Mouse (Mus musculus) retina, embryonic 14.5 days (tissue): ENCODE results near the gene Ptprg.

Experiments used
- DNase-seq: peaks from one replicate; pipeline ENCODE4 v3.0.0-alpha.2; 2015; ENCODE audit warnings: low spot score

Ptprg gene

DNA sequence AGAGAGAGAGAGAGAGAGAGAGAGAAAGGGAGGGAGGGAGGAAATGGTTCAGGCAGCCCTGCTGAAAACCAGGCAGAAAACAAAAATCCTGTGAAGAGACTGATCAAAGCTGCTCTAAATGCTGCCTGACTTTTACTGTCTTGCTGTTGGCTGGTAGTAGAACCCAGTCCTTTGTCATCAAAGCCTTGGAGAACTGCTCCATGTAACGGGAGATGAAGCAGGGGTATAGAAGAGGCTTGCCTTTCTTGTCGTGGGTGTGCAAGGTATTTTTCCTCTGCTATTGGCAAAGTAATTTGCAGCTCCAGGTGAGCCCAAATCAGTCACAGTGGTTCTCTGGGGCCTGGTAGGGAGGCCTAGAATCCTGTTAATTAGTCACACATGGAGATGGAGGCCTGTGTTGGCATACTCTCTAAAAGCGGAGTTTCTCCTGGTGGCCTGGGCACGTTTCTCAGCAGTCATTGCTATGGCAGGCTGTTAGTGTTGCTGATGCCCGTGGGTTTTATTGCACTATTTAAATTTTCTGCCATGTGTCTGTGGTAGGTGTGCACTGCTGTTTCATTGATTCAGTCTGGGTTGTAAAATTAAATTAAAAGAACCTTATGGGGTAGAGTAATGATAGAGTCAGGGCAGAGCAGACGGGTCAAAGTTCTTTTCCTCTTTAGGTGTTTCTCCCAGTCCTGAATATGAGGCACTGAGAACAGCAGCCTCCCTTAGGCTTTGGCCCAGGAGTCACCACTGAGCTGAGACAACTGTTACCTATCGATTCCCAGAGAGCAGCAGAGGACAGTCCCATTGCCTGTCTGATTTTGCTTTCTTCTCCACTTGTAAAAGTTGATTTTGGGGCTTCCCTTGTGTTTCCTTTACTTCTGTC, 269.7 kb downstream of the Ptprg start:
- DNase-seq: no peak

DNA sequence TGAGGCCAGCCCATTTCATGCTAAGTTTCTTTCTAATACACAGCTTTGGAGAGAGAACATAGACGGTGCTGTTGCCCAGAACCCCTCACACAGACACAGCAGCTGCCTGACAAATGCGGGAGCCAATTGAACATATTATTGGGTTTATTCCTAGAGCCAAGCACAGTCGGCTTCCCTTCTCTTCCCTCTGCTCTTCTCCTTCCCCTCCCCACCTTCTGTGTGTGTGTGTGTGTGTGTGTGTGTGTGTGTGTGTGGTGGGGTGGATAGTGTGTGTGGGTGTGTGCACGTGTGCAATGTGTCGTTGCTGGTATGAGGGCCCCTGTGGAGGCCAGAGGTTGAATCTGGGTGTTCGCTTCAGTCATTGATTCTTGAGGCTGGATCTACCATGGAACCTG, 270.4 kb downstream of the Ptprg start:
- DNase-seq: no peak

DNA sequence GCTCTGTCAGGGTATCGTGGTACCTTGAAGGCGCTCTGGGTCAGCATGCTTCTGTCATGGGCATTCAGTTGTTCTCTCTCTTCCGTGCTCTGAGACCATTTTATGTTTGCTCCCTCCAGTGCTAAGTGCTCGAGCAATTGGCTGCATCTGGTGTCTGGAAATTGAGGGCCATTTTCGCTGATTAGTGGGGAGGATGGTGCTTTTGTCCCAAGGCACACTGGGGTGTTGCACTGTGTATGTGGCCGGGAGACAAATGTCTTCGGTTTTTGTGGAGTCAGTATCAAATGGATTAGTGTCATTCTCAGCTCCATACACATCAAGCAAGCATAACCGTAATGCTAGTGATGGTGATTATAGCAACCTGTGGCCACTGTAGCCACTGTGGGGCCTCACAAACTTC, 271.6 kb downstream of the Ptprg start:
- no peak for DNase-seq

DNA sequence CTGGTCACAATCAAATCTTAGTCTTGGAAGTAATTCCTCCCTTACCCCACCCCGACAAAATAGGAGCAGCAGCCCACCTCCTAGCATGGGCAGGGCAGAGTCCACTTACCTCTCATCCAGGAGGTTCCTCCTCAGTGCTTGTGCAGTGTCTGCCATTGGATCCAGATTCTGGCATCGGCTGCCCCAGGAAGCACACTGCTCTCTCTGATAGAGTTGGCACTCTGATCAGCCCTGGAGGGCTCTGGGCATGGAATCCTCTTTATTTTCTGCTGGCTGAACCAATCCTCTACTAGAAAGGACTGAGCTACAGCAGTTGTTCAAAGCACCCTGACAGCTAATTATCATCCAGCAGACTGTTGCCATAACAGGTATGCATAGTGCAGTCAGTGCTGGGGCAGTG, 272.2 kb downstream of the Ptprg start:
- DNase-seq: no peak

DNA sequence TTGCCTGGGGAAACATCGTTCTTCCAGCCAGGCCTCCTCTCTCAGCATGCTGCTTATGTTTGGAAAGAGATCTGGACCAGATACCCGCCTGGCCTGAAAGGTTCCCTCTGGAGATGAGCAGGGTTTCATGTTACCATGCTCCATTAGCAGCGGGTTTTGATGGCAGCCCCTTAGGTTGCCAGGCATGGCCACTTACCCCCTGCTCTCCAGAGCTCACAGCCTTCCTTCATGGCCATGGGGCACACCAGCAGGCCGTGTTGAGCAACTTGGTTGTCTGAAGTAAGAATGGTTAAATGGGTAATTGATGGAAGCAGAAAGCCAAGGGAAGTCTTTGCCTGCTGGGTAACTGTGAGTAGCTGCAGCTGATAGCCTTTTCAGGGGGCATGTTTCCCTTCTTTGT, 274.8 kb downstream of the Ptprg start:
- DNase-seq: no peak

DNA sequence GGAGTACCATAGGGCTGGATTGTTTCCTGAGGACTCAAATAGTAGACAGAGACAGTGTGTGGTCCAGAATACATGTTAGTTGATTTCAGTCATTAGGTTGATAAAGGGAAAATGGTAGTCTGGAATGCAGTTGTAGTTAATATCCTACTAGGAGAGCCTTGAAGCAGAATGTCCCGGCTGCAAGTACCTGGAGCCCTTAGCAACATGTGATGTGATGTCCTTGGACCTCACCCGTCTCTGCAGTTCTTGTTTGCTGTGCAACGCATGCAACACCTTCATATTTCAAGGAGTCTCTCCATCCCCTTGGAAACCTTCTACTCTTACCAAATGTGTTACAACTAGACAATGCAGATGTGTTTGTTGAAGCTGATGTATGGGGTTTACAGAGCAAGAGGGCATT, 280.3 kb downstream of the Ptprg start:
- no peak for DNase-seq

DNA sequence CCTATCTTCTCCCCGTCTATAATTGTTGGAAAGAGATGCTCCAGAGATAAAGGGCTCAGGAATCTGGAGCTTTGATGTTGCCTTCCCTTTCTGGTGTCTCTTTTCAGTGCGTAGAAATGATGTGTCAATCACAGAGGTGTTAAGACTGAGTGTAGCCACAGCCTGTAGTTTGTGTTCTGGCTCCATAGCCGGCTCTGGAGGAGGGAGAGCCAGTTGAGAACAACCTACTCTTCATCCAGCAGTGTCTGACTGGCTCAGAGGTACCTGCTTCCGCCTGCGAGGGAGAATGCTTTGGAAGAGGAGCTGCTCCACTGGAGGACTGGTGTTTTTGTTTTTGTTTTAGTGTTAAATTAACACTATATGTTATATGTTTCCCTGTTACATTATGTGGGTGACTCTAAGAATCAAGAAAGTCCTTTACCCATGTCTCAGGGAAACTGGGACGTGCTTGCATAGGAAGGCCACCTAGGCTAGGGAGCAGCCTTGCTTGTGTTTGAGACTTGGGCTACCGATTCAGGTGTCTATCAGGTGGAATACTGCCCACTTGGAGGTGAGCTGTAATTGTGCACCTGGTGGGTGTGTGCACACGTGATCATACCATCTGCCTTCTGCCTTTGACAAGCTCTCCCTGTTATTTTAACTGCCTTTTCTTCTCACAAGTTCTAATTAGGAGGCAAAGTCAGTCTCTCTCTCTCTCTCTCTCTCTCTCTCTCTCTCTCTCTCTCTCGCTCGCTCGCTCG, 282.5 kb downstream of the Ptprg start:
- no peak for DNase-seq

DNA sequence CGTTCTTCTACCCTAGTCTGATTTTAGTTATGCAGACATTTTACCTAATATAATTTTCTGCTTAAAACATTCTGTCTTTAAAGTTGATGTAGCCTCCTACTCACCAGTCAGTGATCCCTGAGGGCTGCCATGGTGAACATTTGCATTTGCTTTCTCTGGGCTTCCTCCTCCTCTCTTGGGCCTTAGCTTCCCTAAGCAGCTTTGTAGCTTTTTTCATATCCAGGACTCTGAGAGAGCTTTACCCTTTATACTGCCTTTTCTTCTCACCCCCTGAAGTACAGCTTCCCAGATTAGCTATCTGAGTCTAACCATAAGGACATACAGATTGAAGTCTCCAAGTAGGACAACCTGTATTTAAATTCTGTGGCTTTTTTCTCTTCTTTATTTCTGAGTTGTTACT, 284.4 kb downstream of the Ptprg start:
- no peak for DNase-seq

DNA sequence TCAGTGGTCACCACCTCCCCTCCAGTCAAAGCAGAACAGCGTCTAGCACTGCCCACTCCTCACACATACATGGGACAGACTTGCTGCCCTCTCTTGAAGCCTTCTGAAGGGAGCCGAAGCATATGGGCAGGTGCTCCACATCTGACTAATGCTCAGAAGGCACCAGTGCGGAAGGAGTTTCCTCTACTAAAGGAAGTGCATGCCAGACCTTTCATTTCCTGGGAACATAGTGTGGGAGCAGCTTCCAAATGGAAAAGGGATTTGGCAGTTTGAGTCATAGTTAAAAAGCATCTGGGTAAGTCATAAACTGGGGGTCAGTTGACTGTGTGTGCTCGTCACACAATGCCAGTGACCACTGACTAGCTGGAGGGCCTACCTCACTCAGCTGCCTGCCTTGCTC, 288.3 kb downstream of the Ptprg start:
- no peak for DNase-seq

DNA sequence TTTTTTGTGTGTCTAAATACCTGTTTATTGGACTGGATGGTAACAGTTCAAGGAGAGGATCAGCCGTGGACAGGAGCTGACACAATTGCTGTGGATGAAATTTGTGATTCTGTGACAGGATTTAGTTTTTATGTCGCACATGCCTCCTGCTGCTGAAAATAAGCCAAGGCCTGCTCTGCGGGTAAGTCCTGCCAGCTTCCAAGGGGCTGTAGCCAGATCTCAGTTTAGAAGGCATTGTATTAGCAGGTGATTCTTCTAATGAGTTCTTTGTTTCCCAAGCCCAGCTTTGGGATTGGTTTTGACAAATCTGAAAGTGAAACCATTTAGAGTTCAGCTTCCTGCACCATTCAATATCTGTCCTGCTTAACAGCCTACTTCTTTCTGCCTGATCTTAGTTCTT, 299.6 kb downstream of the Ptprg start:
- no peak for DNase-seq

DNA sequence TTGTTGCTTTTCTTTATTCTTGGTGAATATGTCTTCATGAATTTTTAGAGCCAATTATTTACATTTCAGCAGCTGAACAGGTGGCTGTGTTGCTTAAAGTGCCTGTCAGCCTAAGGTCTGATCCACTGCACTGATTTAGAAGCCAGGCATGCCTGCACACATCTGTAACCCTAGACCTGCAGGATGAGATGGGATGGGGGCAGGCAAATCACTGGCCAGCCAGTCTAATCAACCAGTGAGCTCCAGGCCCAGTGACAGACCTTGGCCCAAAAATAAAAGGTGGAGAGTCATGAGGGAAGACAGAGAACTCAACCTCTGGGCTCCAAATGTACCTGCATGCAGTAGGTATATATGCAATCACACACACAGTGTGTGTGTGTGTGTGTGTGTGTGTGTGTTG, 302.2 kb downstream of the Ptprg start:
- DNase-seq: no peak

DNA sequence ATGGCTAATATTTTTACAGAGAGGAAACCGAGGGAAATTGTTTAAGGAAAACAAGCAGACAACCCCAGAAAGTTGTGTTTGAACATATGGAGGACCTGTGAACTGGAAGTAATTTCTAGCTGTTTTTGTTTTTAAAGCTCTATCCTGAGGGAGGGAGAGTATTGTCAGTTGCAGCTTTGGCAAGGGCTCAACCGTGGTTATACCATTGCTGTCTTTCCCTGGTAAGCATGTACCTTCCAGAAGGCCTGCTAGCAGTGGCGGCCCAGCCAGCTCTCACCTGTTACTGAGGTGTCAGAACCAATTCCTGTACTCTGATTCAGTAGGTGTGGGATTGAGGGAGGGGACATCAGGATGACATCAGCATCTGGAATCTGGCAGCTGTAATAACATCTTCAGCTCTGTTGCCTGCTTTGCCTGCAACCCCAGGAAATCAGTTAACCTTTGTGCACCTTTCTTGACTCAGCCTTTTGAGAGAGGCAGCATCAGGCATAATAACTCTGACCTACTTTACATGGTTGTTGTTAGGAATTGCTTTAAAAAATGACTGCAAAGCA, 304.7 kb downstream of the Ptprg start:
- DNase-seq: no peak

DNA sequence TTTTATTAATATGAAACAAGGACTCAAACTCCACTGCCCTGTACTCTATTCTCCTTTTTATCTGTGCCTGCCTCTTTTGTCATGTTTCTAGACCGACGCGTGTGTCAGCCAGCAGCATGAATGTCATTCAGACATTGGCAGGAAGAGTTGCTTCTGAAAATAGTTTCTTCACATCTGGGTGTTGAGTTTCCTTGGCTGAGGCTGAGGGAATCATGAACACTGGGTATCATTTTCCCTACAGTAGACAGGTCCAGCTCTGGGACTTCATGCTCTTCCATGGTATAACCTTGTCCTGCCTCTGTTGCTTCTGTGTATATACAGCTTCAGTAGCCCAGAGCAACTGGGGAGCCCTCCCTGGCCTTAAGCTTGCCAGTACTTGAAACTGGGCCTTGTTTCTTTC, 310.0 kb downstream of the Ptprg start:
- DNase-seq: no peak

DNA sequence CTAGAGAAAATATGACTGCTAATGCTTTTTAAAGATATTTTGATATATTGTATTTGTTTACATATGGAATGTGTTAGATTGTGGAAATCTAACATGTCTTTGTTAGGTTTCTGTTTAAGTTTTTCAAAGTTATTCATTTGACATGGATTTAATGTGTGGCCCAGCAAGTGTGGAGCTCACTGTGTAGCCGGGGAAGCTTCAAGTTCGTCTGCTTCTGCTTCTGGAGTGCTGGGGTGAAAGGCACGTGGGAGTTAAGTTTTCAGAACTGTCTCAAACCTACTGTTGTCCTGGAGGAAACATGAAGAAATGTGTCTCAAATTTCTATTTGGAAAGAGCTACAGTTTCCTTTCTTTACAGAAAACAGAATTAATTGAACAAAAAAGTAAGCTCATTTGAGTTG, 311.5 kb downstream of the Ptprg start:
- no peak for DNase-seq

DNA sequence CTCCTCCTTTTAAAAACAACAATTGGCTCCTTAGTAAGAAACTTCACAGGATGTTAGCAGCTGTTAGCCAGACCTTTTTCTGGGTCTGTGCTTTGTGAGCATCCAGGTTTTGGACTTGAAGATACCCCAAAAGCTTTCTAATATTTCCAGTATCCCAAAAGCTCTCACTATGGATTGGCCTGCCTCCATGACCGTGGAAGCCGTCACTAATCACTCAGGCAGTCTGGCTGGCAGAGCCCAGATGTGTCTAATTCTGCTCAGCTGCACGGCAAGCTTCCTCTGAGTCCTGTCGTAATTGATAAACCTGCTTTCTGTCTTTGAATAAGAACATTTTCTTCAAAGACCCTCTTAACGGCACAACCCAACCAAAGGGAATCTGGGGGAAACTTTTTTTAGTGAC, 312.0 kb downstream of the Ptprg start:
- no peak for DNase-seq

DNA sequence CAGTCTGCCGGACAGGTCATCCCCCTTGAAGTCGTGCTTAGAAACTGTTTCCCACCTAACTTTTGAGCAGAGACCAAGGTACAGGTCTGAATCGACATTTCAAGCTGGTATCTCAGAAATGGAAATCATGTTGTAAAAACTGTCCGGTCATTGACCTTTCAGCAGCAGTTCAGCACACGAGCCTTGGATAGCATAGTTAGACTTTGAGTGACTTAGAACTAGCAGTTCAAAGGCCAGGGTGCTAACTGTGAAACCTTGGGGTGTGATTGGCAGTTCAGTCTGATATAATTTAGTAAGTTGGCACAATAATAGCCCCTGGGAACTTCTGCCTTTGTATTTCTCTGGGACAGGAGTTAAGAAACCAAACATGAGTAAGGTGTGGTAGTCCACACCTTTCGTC, 312.5 kb downstream of the Ptprg start:
- DNase-seq: no peak

DNA sequence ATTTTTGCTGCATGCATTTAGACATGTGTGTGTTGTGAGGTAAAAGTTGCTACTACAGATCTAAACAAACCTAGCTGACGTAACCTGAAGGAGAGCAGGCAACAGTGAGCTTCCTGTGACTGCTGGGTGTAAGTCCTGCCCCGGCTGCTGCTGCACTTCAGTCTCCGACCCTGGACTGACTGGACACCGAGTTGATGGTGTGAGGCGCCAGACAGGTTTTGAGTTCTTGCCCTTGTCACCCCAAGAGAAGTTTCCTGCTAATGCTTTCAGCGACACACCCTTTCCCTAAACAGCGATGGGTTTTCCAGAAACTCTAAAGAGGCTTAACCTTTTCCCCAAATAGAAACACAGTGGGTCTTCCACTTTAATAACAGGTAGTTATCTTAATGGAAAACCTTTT, 313.1 kb downstream of the Ptprg start:
- no peak for DNase-seq

DNA sequence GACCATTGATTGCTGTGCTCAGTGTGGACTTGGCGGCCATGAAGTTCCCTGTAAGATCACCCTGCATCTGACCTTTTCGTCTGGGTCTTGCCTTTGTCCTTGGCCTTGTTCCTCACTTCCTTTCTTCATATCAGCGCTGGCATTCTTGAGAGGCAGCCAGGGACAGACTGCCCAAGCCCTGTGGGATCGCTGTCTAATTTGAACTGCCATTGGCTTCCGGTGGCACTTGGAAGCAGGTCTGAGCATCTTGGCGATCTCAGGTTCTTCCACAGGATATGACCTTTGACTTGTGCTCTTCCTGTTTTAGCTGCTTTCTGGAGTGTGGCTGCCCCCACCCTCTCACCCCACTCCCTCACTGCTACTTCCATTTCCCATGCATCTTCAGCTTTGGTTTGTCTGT, 315.3 kb downstream of the Ptprg start:
- DNase-seq: no peak

DNA sequence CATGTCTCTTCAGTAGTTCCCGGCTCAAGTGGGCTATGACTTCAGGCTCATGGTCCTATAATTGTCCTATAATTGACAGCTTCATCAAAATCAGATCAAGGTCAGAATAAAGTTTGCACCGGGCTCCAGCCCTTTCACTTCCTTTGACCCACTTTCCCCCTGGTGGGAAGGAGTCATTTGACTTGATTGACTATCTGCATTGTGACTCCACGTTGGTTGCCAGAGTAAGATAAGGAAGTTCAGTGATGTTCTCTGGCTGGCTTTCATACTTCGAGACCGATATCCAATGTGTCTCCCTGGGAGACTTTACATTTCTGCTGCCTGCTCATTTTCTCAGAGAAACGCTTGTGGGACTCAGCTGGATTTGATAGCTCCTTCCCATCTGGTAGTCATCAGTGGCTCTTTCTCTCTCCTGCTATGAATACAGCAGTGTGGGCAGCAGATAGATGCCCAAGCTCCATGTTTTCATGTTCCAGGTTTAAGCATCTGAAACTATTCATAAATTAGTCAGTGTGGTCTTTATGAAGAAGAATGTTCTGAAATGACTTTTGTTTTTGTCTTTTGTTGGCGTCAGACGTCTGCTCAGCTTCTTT, 318.5 kb downstream of the Ptprg start:
- DNase-seq: no peak

DNA sequence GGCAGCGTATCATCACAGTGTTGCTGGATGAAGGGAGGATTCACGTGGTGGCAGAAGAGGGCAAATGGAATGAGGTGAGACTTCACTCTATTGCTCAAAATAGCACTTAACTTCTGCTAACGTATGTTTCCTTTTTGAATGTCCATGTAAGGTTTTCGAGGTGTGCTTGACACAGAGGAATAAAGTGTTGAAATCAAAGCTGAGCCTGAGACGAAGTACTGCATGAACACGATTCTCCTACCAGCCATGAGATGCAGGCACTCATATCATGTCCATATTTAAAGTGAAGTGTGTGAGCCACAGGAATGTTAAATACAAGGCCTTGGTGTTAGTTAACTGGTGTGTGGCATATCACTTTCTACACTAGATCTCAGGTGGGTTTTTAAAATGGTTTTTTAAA, 320.9 kb downstream of the Ptprg start:
- DNase-seq: no peak

DNA sequence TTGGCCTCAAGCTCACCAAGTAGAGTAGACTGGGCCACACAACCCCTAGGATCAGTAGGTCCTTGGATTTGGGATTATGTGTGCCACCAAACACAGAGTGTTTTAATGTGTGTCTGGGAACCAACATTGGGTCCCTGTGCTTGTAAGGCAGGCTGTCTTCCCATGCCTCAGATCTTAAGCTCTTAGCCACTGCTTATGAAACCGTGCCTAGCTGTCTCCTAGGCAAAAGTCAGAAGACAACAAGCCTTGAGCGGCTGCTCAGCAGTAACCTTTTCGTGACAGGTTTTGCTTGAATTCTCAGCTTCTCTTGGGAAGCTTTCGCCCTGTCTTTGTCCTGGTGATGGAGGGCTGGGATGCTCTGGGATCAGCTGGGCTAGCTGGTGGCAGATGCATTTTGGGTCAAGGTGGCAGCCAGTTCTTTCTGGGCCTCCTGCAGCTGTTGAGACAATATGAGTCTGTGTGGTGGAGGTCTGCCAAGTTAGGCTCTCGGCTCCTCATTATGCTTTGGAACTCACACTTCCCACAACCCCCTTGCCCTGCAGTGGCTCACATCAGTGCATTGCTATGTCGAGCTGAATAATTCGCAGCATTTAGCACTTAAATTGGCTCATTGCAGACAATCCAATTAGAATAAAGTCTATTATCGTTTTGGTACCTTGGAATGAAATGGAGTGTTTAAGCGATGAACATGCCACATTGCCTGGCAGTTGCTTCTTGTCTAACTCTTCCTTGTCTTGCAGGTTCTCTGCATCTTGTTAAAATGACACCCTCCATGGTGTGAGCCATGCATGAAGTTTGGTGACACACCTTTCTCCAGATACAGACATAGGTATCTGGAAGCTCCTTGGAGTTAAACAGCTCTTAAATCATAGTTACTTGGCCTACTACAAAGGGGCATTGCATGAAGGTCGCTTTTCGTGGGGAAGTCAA, 321.9 kb downstream of the Ptprg start:
- DNase-seq: peak; percentile 42

DNA sequence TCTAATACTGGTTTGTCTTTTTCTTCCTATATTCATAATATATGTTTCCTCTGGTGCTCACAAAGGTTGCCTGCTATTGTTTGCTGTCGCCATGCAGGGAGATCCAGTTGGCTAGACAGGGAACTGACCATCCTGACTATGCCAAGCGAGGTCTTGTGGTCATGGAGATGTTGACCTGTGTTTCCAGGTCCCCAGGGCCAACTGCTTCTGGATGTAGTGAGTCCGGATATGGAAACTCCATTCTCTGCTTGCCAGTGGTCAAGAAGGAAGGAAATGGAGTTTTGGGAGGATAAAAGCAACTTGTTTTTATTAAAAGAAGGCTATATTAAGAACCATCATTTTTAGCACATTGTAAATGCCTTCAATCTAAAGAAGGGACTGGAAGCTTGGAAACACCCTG, 327.8 kb downstream of the Ptprg start:
- DNase-seq: no peak
